Mouse (Mus musculus) heart, embryonic 12.5 days (tissue): ENCODE data around the gene Stpg2. TPM values are rescaled to one million over a fixed set of nuclear protein-coding genes. Genes with fewer than 3 reads are reported as not detected.
"Not testable (repeated sequence)": the region's sequence is repeated elsewhere in the genome, so short reads cannot be mapped to it uniquely, and the experiment has no call there.

Experiments used
- ATAC-seq: fragments of 200-750 bp; cut with Nextera tagmentation; 2 replicates; pipeline ENCODE4 v1.8.0; 2017; ENCODE audit warnings: moderate TSS enrichment, moderate library complexity; ENCODE audit not compliant: insufficient number of reproducible peaks, low FRiP score
- H3K27ac ChIP-seq: fragments of 300-500 bp; sonication (generic); 2 replicates; pipeline ENCODE4 v1.5.1; 2016; ENCODE audit warnings: mild to moderate bottlenecking, moderate library complexity; ENCODE audit not compliant: poor library complexity, severe bottlenecking
- H3K27me3 ChIP-seq: fragments of 300-500 bp; sonication (generic); replicated peaks from 2 replicates; pipeline ENCODE4 v1.6.1; 2016; ENCODE audit warnings: mild to moderate bottlenecking, moderate library complexity
- H3K36me3 ChIP-seq: fragments of 300-500 bp; sonication (generic); 2 replicates; pipeline ENCODE4 v1.6.1; 2016; ENCODE audit warnings: mild to moderate bottlenecking, moderate library complexity
- H3K4me1 ChIP-seq: fragments of 300-500 bp; sonication (generic); replicated peaks from 2 replicates; pipeline ENCODE4 v1.6.1; 2016; ENCODE audit warnings: mild to moderate bottlenecking
- H3K4me2 ChIP-seq: fragments of 300-500 bp; sonication (generic); 2 replicates; pipeline ENCODE4 v1.6.1; 2016; ENCODE audit warnings: mild to moderate bottlenecking, moderate library complexity
- H3K4me3 ChIP-seq: fragments of 300-500 bp; sonication (generic); 2 replicates; pipeline ENCODE4 v1.5.1; 2016; ENCODE audit warnings: mild to moderate bottlenecking
- H3K9ac ChIP-seq: fragments of 300-500 bp; sonication (generic); 2 replicates; pipeline ENCODE4 v1.6.1; 2016; ENCODE audit warnings: mild to moderate bottlenecking, moderate library complexity
- H3K9me3 ChIP-seq: fragments of 300-500 bp; sonication (generic); replicated peaks from 2 replicates; pipeline ENCODE4 v1.6.1; 2016; ENCODE audit warnings: mild to moderate bottlenecking, moderate library complexity
- WGBS: fragments of 180-500 bp; shearing (Covaris S2); methylation state at CpG from one replicate; pipeline ENCODE4 v1.1.7; 2016; 5-methylcytosine and 5-hydroxymethylcytosine counted together
- polyA plus RNA-seq: library from polyadenylated mRNA; unstranded; fragments of >200 nt; fragmentation: Nextera tagmentation; extraction: Ambion mirVana; gene quantifications from 2 replicates; pipeline ENCODE4 v1.2.1, GENCODE M21; 2016

Stpg2 gene
- polyA plus RNA-seq, 1 experiment from 2014 or later = not detected

DNA sequence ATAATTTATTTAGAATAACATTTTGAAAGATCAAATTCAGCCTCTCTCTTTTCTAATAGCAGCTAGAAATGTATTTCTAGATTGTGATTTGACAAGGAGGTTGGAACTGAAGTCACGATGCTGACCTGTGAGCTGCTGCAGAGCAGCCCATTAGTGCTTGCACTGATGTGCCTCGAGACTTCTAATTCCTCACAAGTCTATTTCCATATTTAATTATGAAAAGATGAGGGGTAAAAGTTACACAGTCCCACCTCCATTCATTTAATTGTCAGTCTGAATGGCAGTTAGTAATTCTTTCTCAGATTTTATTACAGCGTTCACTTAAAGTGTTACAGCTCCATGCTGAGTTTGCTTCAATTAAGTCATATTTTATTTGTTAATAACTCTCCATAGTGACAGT is 19.6 kb downstream of the Stpg2 start:
- WGBS = 74% methylated on average over 3 of the region's 3 CpGs
- no peak overlapping the region for H3K9ac ChIP-seq
- H3K4me2 ChIP-seq = no peak overlapping the region
- H3K27me3 ChIP-seq = no peaks in the 10 kb centered on the region
- H3K36me3 ChIP-seq = no peaks in the 10 kb centered on the region
- no peak overlapping the region for H3K4me3 ChIP-seq
- no peaks in the 10 kb centered on the region for H3K4me1 ChIP-seq
- no peak for ATAC-seq
- H3K27ac ChIP-seq = no peak overlapping the region
- H3K9me3 ChIP-seq = no peaks in the 10 kb centered on the region

- Histone ChIP-seq H3K27ac (no peak overlapping the region), H3K9ac (no peak overlapping the region), H3K4me2 (no peak overlapping the region), H3K36me3 (no peaks in the 10 kb centered on the region), H3K4me1 (no peaks in the 10 kb centered on the region), H3K4me3 (no peak overlapping the region), H3K9me3 (peaks cover 3% of the 10 kb centered on the region; the same call in 1 of the 2 replicates), H3K27me3 (no peaks in the 10 kb centered on the region)
- WGBS = 35% methylated on average over 4 of the region's 4 CpGs
- no peak for ATAC-seq
Observed at GRCm38 (mm10) chr3:139226811-139227210, 21.3 kb downstream of the Stpg2 start.

GRCm38 (mm10) chr3:139245219-139245618 is 39.7 kb downstream of the Stpg2 start:
- Histone ChIP-seq H3K9ac (no peak overlapping the region), H3K9me3 (no peaks in the 10 kb centered on the region), H3K4me2 (no peak overlapping the region), H3K27me3 (no peaks in the 10 kb centered on the region), H3K4me3 (no peak overlapping the region), H3K4me1 (no peaks in the 10 kb centered on the region), H3K36me3 (no peaks in the 10 kb centered on the region), H3K27ac (no peak overlapping the region)
- 48% methylated on average over 2 of the region's 2 CpGs for WGBS
- no peak for ATAC-seq

- H3K9ac ChIP-seq = no peak overlapping the region
- WGBS = 52% methylated on average over 4 of the region's 4 CpGs
- H3K27ac ChIP-seq = no peak overlapping the region
- no peaks in the 10 kb centered on the region for H3K4me1 ChIP-seq
- H3K27me3 ChIP-seq = no peaks in the 10 kb centered on the region
- no peak for ATAC-seq
- H3K36me3 ChIP-seq = no peaks in the 10 kb centered on the region
- no peak overlapping the region for H3K4me2 ChIP-seq
- no peaks in the 10 kb centered on the region for H3K9me3 ChIP-seq
- no peak overlapping the region for H3K4me3 ChIP-seq
Observed at GRCm38 (mm10) chr3:139246508-139246907, 41.0 kb downstream of the Stpg2 start.

DNA sequence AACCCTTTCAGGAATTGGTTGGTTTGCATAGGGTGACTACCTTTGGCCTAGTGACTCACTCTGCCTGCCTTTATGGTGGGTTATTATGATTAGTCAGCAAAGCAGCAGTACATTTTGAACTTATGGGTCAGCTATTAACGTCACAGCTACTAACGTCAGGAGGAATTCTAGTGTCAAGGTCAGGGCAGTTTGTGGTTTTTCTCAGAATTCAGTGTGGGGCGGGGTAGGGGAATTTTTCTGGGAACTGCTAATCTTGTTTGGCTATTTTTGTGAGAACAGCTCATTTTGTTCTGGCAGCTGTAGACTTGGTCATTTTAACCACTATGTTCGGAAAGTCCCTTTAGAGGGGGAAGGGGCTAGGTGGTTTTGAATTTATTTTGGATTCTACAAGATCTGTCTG is 56.9 kb downstream of the Stpg2 start:
- not testable (repeated sequence) for H3K36me3 ChIP-seq, H3K27ac ChIP-seq, ATAC-seq, H3K27me3 ChIP-seq, H3K4me2 ChIP-seq, H3K9ac ChIP-seq, H3K9me3 ChIP-seq, H3K4me3 ChIP-seq, H3K4me1 ChIP-seq
- WGBS = 81% methylated on average over 4 of the region's 4 CpGs

DNA sequence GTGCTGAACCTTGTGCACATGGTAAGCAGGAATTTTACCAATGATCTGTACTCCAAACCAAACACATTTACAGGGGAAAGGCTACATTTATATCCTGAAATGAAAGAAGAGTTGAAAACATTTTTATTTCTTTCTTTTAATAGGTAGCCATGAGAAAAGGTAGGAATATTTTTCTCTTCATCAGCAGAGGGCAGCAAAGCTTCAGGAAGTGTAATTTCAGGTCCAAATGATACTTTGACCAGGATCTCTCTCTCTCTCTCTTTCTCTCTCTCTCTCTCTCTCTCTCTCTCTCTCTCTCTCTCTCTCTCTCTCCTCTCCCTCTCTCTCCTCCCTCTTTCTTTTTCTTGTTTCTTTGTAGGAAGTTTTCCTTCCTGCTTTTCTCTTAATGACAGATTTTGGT is 92.4 kb downstream of the Stpg2 start:
- Histone ChIP-seq H3K9me3 (0 out of 2 replicates have a peak, but pooled peaks cover 3% of the 10 kb centered on the region), H3K27ac (no peak overlapping the region), H3K36me3 (no peaks in the 10 kb centered on the region), H3K4me2 (no peak overlapping the region), H3K4me3 (no peak overlapping the region), H3K9ac (no peak overlapping the region), H3K4me1 (no peaks in the 10 kb centered on the region), H3K27me3 (no peaks in the 10 kb centered on the region)
- ATAC-seq = no peak

DNA sequence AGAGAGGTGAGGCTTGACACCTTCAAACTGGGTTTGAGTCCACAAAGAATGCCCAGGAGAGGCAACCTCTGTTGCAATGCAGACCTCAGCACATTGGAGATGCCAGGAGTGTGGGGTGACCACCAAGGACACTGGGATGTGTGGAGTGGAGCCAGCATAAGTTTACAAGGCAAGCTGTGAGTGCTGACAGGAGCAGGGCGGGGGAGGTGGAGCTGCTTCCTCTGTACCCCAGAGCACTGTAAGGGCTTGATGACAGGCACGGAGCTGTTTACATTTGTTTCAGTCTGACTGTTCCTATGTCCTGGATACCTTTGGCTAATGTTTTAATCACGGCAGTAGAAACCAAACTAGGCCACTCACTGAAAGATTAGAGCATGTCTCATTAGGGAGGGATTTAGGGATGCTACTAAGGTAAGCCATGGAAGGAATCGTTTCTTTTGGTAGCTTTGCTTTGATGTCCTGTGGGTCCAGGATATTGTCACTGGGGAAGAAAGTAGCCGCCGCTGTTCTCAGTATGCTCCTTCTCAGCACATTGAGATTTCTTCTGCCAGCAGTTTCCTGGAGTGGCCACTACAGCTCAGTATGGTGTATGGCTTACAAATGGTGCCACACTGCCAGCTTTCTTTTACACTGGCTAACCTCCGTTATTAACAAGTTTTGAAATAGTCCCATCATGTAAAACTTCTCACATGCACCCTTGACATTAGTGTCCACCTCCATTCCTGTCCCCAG is 102.8 kb downstream of the Stpg2 start:
- ATAC-seq = peak; percentile 88
- Histone ChIP-seq H3K27me3 (no peaks in the 10 kb centered on the region), H3K4me1 (peaks cover 16% of the 10 kb centered on the region), H3K9me3 (no peaks in the 10 kb centered on the region), H3K4me3 (0 out of 2 replicates have a peak overlapping the region, but pooled peaks have one; percentile 5), H3K9ac (no peak overlapping the region), H3K27ac (peak overlapping the region; percentile 60), H3K36me3 (no peaks in the 10 kb centered on the region), H3K4me2 (peak overlapping the region; percentile 35)
- 13% methylated on average over 7 of the region's 7 CpGs for WGBS

- Histone ChIP-seq H3K4me1 (peaks cover 16% of the 10 kb centered on the region), H3K36me3 (no peaks in the 10 kb centered on the region), H3K27ac (no peak overlapping the region), H3K4me3 (no peak overlapping the region), H3K9ac (no peak overlapping the region), H3K4me2 (no peak overlapping the region), H3K9me3 (no peaks in the 10 kb centered on the region), H3K27me3 (no peaks in the 10 kb centered on the region)
- ATAC-seq = no peak
- 77% methylated on average over 2 of the region's 2 CpGs for WGBS
Observed at GRCm38 (mm10) chr3:139311721-139312120, 106.2 kb downstream of the Stpg2 start.

- Histone ChIP-seq H3K4me2 (no peak overlapping the region), H3K9ac (no peak overlapping the region), H3K27ac (no peak overlapping the region), H3K27me3 (no peaks in the 10 kb centered on the region), H3K36me3 (no peaks in the 10 kb centered on the region), H3K4me3 (no peak overlapping the region), H3K4me1 (no peaks in the 10 kb centered on the region), H3K9me3 (no peaks in the 10 kb centered on the region)
- WGBS = 80% methylated on average over 3 of the region's 3 CpGs
- ATAC-seq = no peak
Observed at GRCm38 (mm10) chr3:139380494-139380893, 175.0 kb downstream of the Stpg2 start.

DNA sequence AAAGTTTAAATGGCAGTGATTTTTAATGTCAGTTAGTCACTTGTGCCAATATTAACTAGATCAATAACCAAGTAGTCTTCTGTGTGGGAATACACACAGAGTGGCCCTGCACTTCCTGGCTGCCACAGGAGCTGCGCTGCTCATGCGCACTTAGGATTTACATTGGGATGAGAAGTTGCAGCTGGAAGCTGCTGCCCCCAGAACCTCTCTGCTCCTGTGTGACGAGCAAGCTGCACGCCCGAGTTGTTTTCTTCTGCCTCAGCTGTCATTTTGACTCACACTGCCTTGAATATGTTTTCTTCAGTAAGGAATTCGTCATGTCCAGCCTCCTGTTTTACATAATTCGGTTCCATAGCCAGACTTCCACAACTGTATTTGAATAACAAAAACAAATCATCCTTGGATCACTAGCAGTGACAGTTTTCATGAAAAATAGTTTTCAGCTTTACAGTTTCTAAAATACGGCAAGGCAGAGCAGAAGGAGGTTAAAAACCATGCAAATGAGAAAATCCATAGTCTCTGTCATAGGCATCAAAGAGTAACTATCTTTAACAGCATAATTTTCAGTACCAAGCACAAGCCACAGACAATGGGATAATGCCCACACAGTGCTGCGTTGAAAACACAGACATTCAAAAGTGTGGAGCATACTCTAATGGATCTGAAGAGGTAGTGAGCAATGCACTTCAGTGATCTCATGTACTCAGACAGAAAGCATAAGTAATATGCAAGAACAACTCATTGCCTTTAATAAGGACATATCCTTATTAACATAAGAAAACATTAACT is 191.8 kb downstream of the Stpg2 start:
- ATAC-seq = no peak
- Histone ChIP-seq H3K4me3 (no peak overlapping the region), H3K4me2 (no peak overlapping the region), H3K27ac (no peak overlapping the region), H3K4me1 (no peaks in the 10 kb centered on the region), H3K9me3 (no peaks in the 10 kb centered on the region; the same call in 1 of the 2 replicates), H3K36me3 (no peaks in the 10 kb centered on the region), H3K27me3 (no peaks in the 10 kb centered on the region), H3K9ac (no peak overlapping the region)
- 62% methylated on average over 9 of the region's 9 CpGs for WGBS

DNA sequence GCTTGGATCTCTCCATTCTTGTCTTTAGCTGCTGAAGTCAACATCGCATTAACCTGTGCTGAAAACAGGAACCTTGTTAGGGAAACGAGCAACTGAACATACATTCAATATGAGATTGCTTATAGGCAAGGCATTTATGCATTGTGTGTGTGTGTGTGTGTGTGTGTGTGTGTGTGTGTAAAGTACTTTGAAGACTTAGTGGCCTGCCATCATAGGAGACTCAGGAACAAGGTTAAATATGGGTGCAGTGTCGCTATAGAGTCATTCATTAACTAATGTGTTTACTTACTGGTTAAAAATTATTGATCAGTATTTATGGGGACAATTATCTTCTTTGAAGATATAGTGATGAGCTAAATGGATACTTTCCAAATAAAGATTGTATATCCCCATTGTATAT is 199.2 kb downstream of the Stpg2 start:
- H3K4me3 ChIP-seq = no peak overlapping the region
- no peak for ATAC-seq
- no peaks in the 10 kb centered on the region for H3K4me1 ChIP-seq
- WGBS = 75% methylated on average over 3 of the region's 3 CpGs
- no peaks in the 10 kb centered on the region for H3K9me3 ChIP-seq
- H3K4me2 ChIP-seq = no peak overlapping the region
- no peaks in the 10 kb centered on the region for H3K36me3 ChIP-seq
- no peaks in the 10 kb centered on the region for H3K27me3 ChIP-seq
- H3K9ac ChIP-seq = no peak overlapping the region
- H3K27ac ChIP-seq = no peak overlapping the region
